ENCODE assay signal across 16 mouse cellular contexts in genomic region chr5:129909591-129909990, GRCm38 (mm10). TPM values are rescaled to one million over a fixed set of nuclear protein-coding genes. Genes with fewer than 3 reads are reported as not detected.
DNase-seq lines count a peak whose midpoint lies in the region; ATAC-seq and TF ChIP-seq lines count a peak whose summit lies in the region.
"Had no signal": no experiment of that assay in that cellular context is flagged by ENCODE, and none has a peak within 500 bp of the region (broad histone marks: within the 10 kb centered on the region; RNA-seq: fewer than 3 reads in every experiment).

No protein-coding gene starts in this region.

- peaks cover 3% of the 10 kb centered on the region; the same call in 1 of the 2 replicates for H3K79me2 ChIP-seq in MEL (ENCODE audit: control insufficient read depth, insufficient read depth, low read length, poor library complexity)

- no peak for ATAC-seq in forebrain, embryonic 15.5 days (replicated peaks)
- no peak for ATAC-seq in megakaryocyte, adult 5-6 weeks (ENCODE audit: poor library complexity, severe bottlenecking)
- ATAC-seq in megakaryocyte-erythroid progenitor cell, adult 5-6 weeks (replicated peaks; ENCODE audit: low FRiP score, low TSS enrichment, poor library complexity, severe bottlenecking), result 0 out of 2 replicates have a peak, but pooled peaks have one; percentile 9

- H3K27me3 ChIP-seq in forebrain, embryonic 15.5 days, result no peaks in the 10 kb centered on the region
- H3K27me3 ChIP-seq in forebrain, embryonic 10.5 days (ENCODE audit: poor library complexity, severe bottlenecking), result peaks cover 12% of the 10 kb centered on the region
- H3K27me3 ChIP-seq in megakaryocyte, embryonic 14.5 days (replicated peaks), result no peaks in the 10 kb centered on the region
- no peaks in the 10 kb centered on the region for H3K27me3 ChIP-seq in MEL (ENCODE audit: control insufficient read depth in 1 of 2, insufficient read depth in 2 of 2, low read length in 2 of 2)
- H3K27me3 ChIP-seq: embryonic facial prominence, embryonic 12.5 days; intestine, embryonic 15.5 days had no signal

- H3K27ac ChIP-seq in forebrain, embryonic 15.5 days (replicated peaks), result no peak overlapping the region
- H3K27ac ChIP-seq in forebrain, embryonic 10.5 days, result no peak overlapping the region
- H3K27ac ChIP-seq in MEL (ENCODE audit: control insufficient read depth, low read depth, low read length), result no peak overlapping the region
- H3K27ac ChIP-seq: embryonic facial prominence, embryonic 12.5 days; intestine, embryonic 15.5 days had no signal

- H3K4me3 ChIP-seq in forebrain, embryonic 15.5 days, result peak overlapping the region; percentile 67; the same call in 1 of the 2 replicates
- no peak overlapping the region for H3K4me3 ChIP-seq in forebrain, embryonic 10.5 days
- H3K4me3 ChIP-seq in megakaryocyte, embryonic 14.5 days (replicated peaks), result peak overlapping the region; percentile 38
- no peak overlapping the region for H3K4me3 ChIP-seq in MEL (ENCODE audit: control insufficient read depth in 1 of 2, insufficient read depth in 1 of 2, low read depth in 2 of 2, low read length in 2 of 2)

- no peak for TF ChIP-seq CTCF in MEL (IDR thresholded peaks at IDR 0.05 in 2 of 3, conservative IDR thresholded peaks at IDR 0.05 in 1 of 3; ENCODE audit: control insufficient read depth in 1 of 3, insufficient read depth in 1 of 3, low read depth in 2 of 3, low read length in 3 of 3, poor library complexity in 1 of 3, severe bottlenecking in 1 of 3)

- H3K9me3 ChIP-seq in forebrain, embryonic 15.5 days, result no peaks in the 10 kb centered on the region
- H3K9me3 ChIP-seq in forebrain, embryonic 10.5 days, result no peaks in the 10 kb centered on the region
- no peaks in the 10 kb centered on the region for H3K9me3 ChIP-seq in megakaryocyte, embryonic 14.5 days
- no peaks in the 10 kb centered on the region for H3K9me3 ChIP-seq in MEL (replicated peaks; ENCODE audit: insufficient read depth, low read length)
- H3K9me3 ChIP-seq: embryonic facial prominence, embryonic 12.5 days; intestine, embryonic 15.5 days had no signal

- WGBS in forebrain, embryonic 15.5 days, result 88% methylated on average over 7 of the region's 7 CpGs
- 89% methylated on average over 7 of the region's 7 CpGs for WGBS in forebrain, embryonic 10.5 days

- H3K36me3 ChIP-seq in forebrain, embryonic 15.5 days, result no peaks in the 10 kb centered on the region
- no peaks in the 10 kb centered on the region for H3K36me3 ChIP-seq in forebrain, embryonic 10.5 days (replicated peaks)
- no peaks in the 10 kb centered on the region for H3K36me3 ChIP-seq in megakaryocyte, embryonic 14.5 days (replicated peaks; ENCODE audit: low read length)
- peaks cover 0 to 12% of the 10 kb centered on the region in 2 experiments; a peak in 2 of 4 replicates for H3K36me3 ChIP-seq in MEL (ENCODE audit: control insufficient read depth in 1 of 2, insufficient read depth in 2 of 2, low read length in 2 of 2)
- H3K36me3 ChIP-seq: embryonic facial prominence, embryonic 12.5 days; intestine, embryonic 15.5 days had no signal

- no peak overlapping the region for H3K9ac ChIP-seq in forebrain, embryonic 15.5 days (replicated peaks)
- H3K9ac ChIP-seq in MEL (ENCODE audit: control insufficient read depth, low read depth, low read length, poor library complexity, severe bottlenecking), result no peak overlapping the region

- H3K4me1 ChIP-seq in forebrain, embryonic 15.5 days, result peaks cover 8% of the 10 kb centered on the region
- peaks cover 12% of the 10 kb centered on the region for H3K4me1 ChIP-seq in forebrain, embryonic 10.5 days
- peaks cover 44% of the 10 kb centered on the region for H3K4me1 ChIP-seq in megakaryocyte, embryonic 14.5 days
- H3K4me1 ChIP-seq in MEL (ENCODE audit: control insufficient read depth in 1 of 2, insufficient read depth in 2 of 2, low read length in 2 of 2), result peaks cover 0 to 9% of the 10 kb centered on the region in 2 experiments; a peak in 3 of 4 replicates

- no peak for TF ChIP-seq EP300 in MEL (IDR thresholded peaks at IDR 0.05; ENCODE audit: low read depth in 1 of 2, low read length in 2 of 2)

- no peak overlapping the region for H3K4me2 ChIP-seq in forebrain, embryonic 15.5 days (replicated peaks)

- no peak for TF ChIP-seq POLR2A in MEL (IDR thresholded peaks at IDR 0.05; ENCODE audit: control insufficient read depth in 1 of 2, insufficient read depth in 1 of 2, low read depth in 1 of 2, low read length in 2 of 2, poor library complexity in 1 of 2)

- DNase-seq in forebrain, embryonic 10.5 days (ENCODE audit: extremely low spot score, low spot score), result no peak
- DNase-seq in MEL (ENCODE audit: low read depth, low spot score), result peak; percentile 23
- DNase-seq in frontal cortex, adult 2 months (ENCODE audit: extremely low spot score in 1 of 2, low spot score in 1 of 2), result no peak
- DNase-seq in frontal cortex, postnatal 36 days (ENCODE audit: low spot score in 2 of 2), result no peak
- DNase-seq: adrenal gland, postnatal 25 days; cerebellum, postnatal 25 days; gastrocnemius, postnatal 36 days; kidney, postnatal 14 days; lung, postnatal 14 days; spleen, adult 18-20 months had no signal

- no peak for TF ChIP-seq RAD21 in MEL (IDR thresholded peaks at IDR 0.05; ENCODE audit: low read depth, low read length)

RNA-seq across cellular contexts. Expression of gene Nupr1l, which starts 1.3 kb away (rescaled TPM):
- 3.9 and 6.0 TPM in 2 replicates for polyA plus RNA-seq in forebrain, embryonic 15.5 days (2015; fragmentation: Nextera tagmentation; extraction: Ambion mirVana)
- 3.3 and 4.9 TPM in 2 replicates for polyA plus RNA-seq in forebrain, embryonic 10.5 days (2016; fragmentation: Nextera tagmentation; extraction: Ambion mirVana)
- 2.4 TPM in 1 of 2 replicates, not detected in the other for polyA plus RNA-seq in megakaryocyte, embryonic 14.5 days (2012; ENCODE audit: insufficient read depth, low replicate concordance)
- 0.71 and 2.9 TPM in 2 replicates for total RNA-seq in megakaryocyte, adult 5-6 weeks (2015)
- 0.66 and 2.1 TPM in 2 replicates for total RNA-seq in megakaryocyte, adult 5-6 weeks (2017)
- 0.59 and 1.2 TPM in 2 replicates for total RNA-seq in MEL (2012; rRNA removed)
- polyA plus RNA-seq in MEL (2012; ENCODE audit: insufficient read depth in 1 of 2, insufficient read length in 2 of 2, low read depth in 1 of 2, low replicate concordance in 2 of 2, missing spikeins in 1 of 2), result under 1 TPM in 1 of 2 experiments, not detected in 1; 0.88 TPM
- total RNA-seq in megakaryocyte-erythroid progenitor cell, adult 5-6 weeks (2014; fragmentation: Nextera tagmentation), result 2.7 and 15.3 TPM in 2 replicates
- total RNA-seq in megakaryocyte-erythroid progenitor cell, adult 5-6 weeks (2017), result 0.75 and 1.1 TPM in 2 replicates
- 4.1 and 4.7 TPM in 2 replicates for polyA plus RNA-seq in frontal cortex, adult 2 months (2012; rRNA removed)

RNA-seq across cellular contexts. Expression of gene Phkg1, which starts 11.2 kb away (rescaled TPM):
- polyA plus RNA-seq in forebrain, embryonic 15.5 days (2015; fragmentation: Nextera tagmentation; extraction: Ambion mirVana), result 0.45 and 0.50 TPM in 2 replicates
- polyA plus RNA-seq in forebrain, embryonic 10.5 days (2016; fragmentation: Nextera tagmentation; extraction: Ambion mirVana), result 0.15 and 0.26 TPM in 2 replicates
- 0.19 TPM in 1 of 2 replicates, not detected in the other for polyA plus RNA-seq in megakaryocyte, embryonic 14.5 days (2012; ENCODE audit: insufficient read depth, low replicate concordance)
- not detected in 2 replicates for total RNA-seq in megakaryocyte, adult 5-6 weeks (2015)
- 0.41 TPM in 1 of 2 replicates, not detected in the other for total RNA-seq in megakaryocyte, adult 5-6 weeks (2017)
- 0.26 and 0.62 TPM in 2 replicates for total RNA-seq in MEL (2012; rRNA removed)
- under 1 TPM in 1 of 2 experiments, not detected in 1; 0.72 TPM for polyA plus RNA-seq in MEL (2012; ENCODE audit: insufficient read depth in 1 of 2, insufficient read length in 2 of 2, low read depth in 1 of 2, low replicate concordance in 2 of 2, missing spikeins in 1 of 2)
- 0.33 and 0.45 TPM in 2 replicates for total RNA-seq in megakaryocyte-erythroid progenitor cell, adult 5-6 weeks (2014; fragmentation: Nextera tagmentation)
- 1.4 TPM in 2 replicates for total RNA-seq in megakaryocyte-erythroid progenitor cell, adult 5-6 weeks (2017)
- polyA plus RNA-seq in frontal cortex, adult 2 months (2012; rRNA removed), result 28.0 and 35.5 TPM in 2 replicates

RNA-seq across cellular contexts. Expression of gene Zbed5, which starts 14.1 kb away (rescaled TPM):
- 16.3 and 17.2 TPM in 2 replicates for polyA plus RNA-seq in forebrain, embryonic 15.5 days (2015; fragmentation: Nextera tagmentation; extraction: Ambion mirVana)
- polyA plus RNA-seq in forebrain, embryonic 10.5 days (2016; fragmentation: Nextera tagmentation; extraction: Ambion mirVana), result 5.6 and 5.8 TPM in 2 replicates
- polyA plus RNA-seq in megakaryocyte, embryonic 14.5 days (2012; ENCODE audit: insufficient read depth, low replicate concordance), result 2.8 TPM in 1 of 2 replicates, not detected in the other
- 0.07 TPM in 1 of 2 replicates, not detected in the other for total RNA-seq in megakaryocyte, adult 5-6 weeks (2015)
- not detected in 2 replicates for total RNA-seq in megakaryocyte, adult 5-6 weeks (2017)
- 2.5 and 4.2 TPM in 2 replicates for total RNA-seq in MEL (2012; rRNA removed)
- 1 to 10 TPM in 1 of 2 experiments, not detected in 1; 4.0 TPM for polyA plus RNA-seq in MEL (2012; ENCODE audit: insufficient read depth in 1 of 2, insufficient read length in 2 of 2, low read depth in 1 of 2, low replicate concordance in 2 of 2, missing spikeins in 1 of 2)
- total RNA-seq in megakaryocyte-erythroid progenitor cell, adult 5-6 weeks (2014; fragmentation: Nextera tagmentation), result 0.98 and 2.6 TPM in 2 replicates
- total RNA-seq in megakaryocyte-erythroid progenitor cell, adult 5-6 weeks (2017), result 2.1 and 4.7 TPM in 2 replicates
- polyA plus RNA-seq in frontal cortex, adult 2 months (2012; rRNA removed), result 6.1 and 7.5 TPM in 2 replicates

RNA-seq across cellular contexts. Expression of gene Chchd2, which starts 22.3 kb away (rescaled TPM):
- 895 and 945 TPM in 2 replicates for polyA plus RNA-seq in forebrain, embryonic 15.5 days (2015; fragmentation: Nextera tagmentation; extraction: Ambion mirVana)
- polyA plus RNA-seq in forebrain, embryonic 10.5 days (2016; fragmentation: Nextera tagmentation; extraction: Ambion mirVana), result 1,073 and 1,078 TPM in 2 replicates
- 915 and 1,909 TPM in 2 replicates for polyA plus RNA-seq in megakaryocyte, embryonic 14.5 days (2012; ENCODE audit: insufficient read depth, low replicate concordance)
- 261 and 270 TPM in 2 replicates for total RNA-seq in megakaryocyte, adult 5-6 weeks (2015)
- 123 and 132 TPM in 2 replicates for total RNA-seq in megakaryocyte, adult 5-6 weeks (2017)
- 905 and 951 TPM in 2 replicates for total RNA-seq in MEL (2012; rRNA removed)
- polyA plus RNA-seq in MEL (2012; ENCODE audit: insufficient read depth in 1 of 2, insufficient read length in 2 of 2, low read depth in 1 of 2, low replicate concordance in 2 of 2, missing spikeins in 1 of 2), result 100 to 1,000 TPM in 1 of 2 experiments, not detected in 1; 588 TPM
- total RNA-seq in megakaryocyte-erythroid progenitor cell, adult 5-6 weeks (2014; fragmentation: Nextera tagmentation), result 465 and 490 TPM in 2 replicates
- total RNA-seq in megakaryocyte-erythroid progenitor cell, adult 5-6 weeks (2017), result 208 and 245 TPM in 2 replicates
- 775 and 986 TPM in 2 replicates for polyA plus RNA-seq in frontal cortex, adult 2 months (2012; rRNA removed)

RNA-seq across cellular contexts. Expression of gene Vkorc1l1, which starts 32.2 kb away (rescaled TPM):
- polyA plus RNA-seq in forebrain, embryonic 15.5 days (2015; fragmentation: Nextera tagmentation; extraction: Ambion mirVana), result 30.4 and 31.3 TPM in 2 replicates
- 33.0 and 33.4 TPM in 2 replicates for polyA plus RNA-seq in forebrain, embryonic 10.5 days (2016; fragmentation: Nextera tagmentation; extraction: Ambion mirVana)
- polyA plus RNA-seq in megakaryocyte, embryonic 14.5 days (2012; ENCODE audit: insufficient read depth, low replicate concordance), result 3.5 and 13.7 TPM in 2 replicates
- 34.7 and 39.4 TPM in 2 replicates for total RNA-seq in megakaryocyte, adult 5-6 weeks (2015)
- 17.9 and 18.6 TPM in 2 replicates for total RNA-seq in megakaryocyte, adult 5-6 weeks (2017)
- total RNA-seq in MEL (2012; rRNA removed), result 22.9 and 24.2 TPM in 2 replicates
- polyA plus RNA-seq in MEL (2012; ENCODE audit: insufficient read depth in 1 of 2, insufficient read length in 2 of 2, low read depth in 1 of 2, low replicate concordance in 2 of 2, missing spikeins in 1 of 2), result 10 to 100 TPM in 1 of 2 experiments, not detected in 1; 42.4 TPM
- total RNA-seq in megakaryocyte-erythroid progenitor cell, adult 5-6 weeks (2014; fragmentation: Nextera tagmentation), result 60.1 and 75.7 TPM in 2 replicates
- 61.7 and 81.5 TPM in 2 replicates for total RNA-seq in megakaryocyte-erythroid progenitor cell, adult 5-6 weeks (2017)
- polyA plus RNA-seq in frontal cortex, adult 2 months (2012; rRNA removed), result 38.1 and 40.1 TPM in 2 replicates

Comparison
In these comparisons a context has a peak if more than half of its experiments do, and no peak if none do; other contexts are left out.
1. H3K4me3 ChIP-seq: peak in forebrain, embryonic 15.5 days (single experiment) and megakaryocyte, embryonic 14.5 days (single experiment); none in forebrain, embryonic 10.5 days (single experiment) and MEL (0 of 2).
2. RNA of gene Phkg1, which starts 11.2 kb away (polyA plus RNA-seq): 28.0 to 35.5 TPM in frontal cortex, adult 2 months; 0.72 TPM in MEL, 0.45 to 0.50 TPM in forebrain, embryonic 15.5 days, 0.15 to 0.26 TPM in forebrain, embryonic 10.5 days and 0.19 TPM in megakaryocyte, embryonic 14.5 days; every median in the first group is over 10 times any median in the second.